Mouse (Mus musculus) embryo, embryonic 10 days (tissue): ENCODE measurements around the gene Msln.
"Not testable (repeated sequence)": the region's sequence is repeated elsewhere in the genome, so short reads cannot be mapped to it uniquely, and the experiment has no call there.

Source experiments
- DNase-seq: peaks from one replicate; pipeline ENCODE4 v3.0.0-alpha.2; 2015; ENCODE audit warnings: low spot score

Msln gene

DNA sequence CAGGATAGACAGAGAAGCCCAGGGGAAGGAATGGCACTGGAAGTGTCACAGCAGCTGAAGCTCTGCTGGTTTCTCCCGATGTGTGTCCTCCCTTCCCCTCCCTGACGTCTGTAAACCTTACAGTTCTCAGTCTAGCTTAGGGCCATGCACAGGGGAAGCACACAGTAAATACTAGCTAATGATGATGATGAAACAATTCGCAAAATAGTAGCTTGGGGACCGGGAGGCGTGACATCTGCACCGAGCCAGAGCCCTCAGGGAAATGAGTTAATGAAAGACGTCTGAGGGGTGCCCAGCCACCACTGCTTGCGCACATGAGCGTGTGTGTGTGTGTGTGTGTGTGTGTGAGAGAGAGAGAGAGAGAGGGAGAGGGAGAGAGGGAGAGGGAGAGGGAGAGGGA, 15.2 kb upstream of the Msln start:
- no peak for DNase-seq

DNA sequence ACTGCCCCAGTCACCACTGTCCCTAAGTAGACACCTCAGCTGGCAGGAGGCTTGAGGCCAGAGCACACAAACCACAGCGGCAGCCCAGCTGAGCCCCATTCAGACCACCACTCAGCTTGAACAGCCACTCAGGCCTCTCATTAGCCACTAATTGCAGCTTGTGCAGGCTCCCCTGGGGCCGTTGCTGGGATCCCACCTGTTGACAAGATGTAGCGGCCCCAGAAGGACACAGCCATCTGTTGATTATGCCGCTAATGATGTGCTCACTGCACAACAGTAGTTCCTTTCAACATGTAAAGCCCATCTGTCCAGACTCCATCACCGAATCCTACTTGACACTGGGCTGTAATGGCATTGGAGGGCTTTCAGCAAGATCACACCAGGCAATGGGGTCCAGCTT, 11.7 kb upstream of the Msln start:
- DNase-seq: peak; percentile 20

DNA sequence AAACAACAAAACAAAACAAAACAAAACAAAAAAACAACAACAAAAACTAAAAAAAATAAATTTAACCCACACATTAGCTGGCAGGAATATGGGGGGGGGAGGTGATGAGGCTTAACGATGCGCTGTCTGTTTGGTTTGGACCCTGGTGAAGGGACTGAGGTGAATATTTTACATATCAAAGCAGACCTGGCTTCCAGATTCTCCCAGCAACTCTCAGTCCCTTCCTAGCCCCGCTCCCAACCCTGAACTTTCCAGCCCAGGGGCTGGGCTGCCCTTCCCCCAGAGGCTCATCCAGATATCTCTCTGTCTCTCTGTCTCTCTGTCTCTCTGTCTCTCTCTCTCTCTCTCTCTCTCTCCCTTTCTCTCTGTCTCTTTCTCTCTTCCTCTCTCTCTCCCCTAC, 8.4 kb upstream of the Msln start:
- DNase-seq: no peak

DNA sequence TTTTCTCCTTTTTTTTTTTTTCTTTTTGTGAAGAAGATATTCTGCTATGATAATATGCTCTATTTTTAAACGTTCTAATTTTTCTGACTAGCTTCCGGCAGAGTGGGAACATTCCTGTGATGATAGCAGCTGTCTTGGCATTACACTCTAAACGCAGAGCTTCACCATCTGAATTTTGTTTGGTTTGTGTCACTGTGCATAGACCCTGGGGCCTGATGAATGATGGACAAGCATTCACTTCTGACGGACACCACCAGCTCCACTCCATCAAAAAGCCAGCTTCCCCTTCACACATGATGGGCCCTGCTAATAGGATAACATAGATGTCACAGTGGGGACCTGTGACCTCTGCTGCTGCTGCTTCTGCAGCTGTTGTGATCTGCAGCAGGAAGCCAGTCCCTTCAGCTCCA, 7.4 kb upstream of the Msln start:
- DNase-seq: peak; percentile 45

DNA sequence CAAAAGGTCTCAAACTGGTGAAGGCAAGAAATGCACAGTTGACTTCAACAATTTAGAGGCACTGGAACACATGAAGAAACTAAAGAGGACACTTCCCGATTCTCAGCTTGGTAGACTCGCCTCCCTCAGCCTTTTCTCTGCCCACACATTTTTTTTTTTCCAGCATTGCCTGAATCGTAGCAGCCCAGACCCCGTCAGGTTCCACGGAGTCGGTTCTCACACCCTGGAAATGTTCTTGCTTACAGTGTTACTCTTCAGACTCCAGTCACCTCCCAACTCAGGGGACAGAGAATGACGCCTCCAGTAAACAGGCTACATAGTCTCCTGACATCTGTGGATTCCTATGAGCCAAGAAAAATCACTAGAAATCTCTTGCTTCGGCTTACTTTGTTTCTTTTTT, 6.0 kb upstream of the Msln start:
- DNase-seq: no peak

DNA sequence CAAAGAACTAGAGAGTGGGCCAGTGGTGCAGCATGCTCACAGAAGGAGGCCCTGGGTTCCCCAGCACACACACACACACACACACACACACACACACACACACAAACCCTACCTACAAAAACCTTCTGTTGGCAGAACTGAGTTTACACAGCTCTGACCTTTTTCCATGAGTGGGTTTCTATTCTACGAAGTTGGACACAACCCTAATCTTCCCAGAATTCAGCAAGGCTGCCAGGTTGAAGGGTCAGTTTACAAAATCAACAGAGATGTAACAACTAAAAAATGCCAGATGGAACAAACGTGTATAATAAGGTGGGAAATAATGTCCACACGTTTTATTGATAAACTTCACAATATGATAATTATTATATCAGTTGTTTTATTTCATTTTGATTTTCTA, 3.5 kb upstream of the Msln start:
- no peak for DNase-seq

DNA sequence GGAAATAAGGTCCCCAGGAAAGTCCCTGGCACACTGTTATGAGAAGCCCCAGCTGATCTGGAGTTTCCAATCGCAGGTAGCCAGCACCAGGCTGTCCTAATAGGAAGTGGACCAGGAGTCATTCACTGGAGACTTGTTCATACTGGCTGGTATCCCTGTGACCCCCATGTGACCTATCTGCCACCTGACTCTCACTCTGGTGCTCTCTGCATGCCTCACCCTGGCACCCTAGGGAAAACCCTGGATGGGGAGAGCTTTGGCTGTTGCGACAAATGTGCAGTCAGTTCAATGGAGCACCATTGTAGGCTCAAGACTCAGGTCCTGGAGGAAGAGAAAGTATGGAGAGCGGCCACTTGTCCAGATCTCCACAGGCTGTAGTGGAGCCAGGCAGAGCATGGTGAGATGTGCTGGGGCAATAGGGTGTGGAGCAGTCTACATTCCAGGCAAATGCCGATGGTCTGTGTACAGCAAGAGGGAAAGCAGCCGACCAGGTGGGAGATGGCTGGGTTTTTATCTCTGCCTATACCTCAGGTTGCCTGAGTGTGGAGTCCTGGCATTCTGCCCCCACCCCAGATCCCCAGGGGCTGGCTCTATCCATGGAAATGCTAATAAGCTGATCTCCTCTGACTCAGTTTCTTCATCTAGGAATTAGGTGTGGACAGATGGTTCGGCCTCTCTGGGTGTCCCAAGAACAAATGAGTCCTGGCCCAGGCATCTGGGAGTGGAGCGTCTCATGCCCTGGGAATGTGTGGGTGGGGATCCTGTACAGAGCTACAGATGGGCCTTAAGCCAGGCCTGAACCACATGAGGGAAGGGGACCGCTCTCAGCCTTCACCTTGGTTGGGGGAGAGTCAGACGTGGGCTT, 2.4 kb upstream of the Msln start:
- no peak for DNase-seq

DNA sequence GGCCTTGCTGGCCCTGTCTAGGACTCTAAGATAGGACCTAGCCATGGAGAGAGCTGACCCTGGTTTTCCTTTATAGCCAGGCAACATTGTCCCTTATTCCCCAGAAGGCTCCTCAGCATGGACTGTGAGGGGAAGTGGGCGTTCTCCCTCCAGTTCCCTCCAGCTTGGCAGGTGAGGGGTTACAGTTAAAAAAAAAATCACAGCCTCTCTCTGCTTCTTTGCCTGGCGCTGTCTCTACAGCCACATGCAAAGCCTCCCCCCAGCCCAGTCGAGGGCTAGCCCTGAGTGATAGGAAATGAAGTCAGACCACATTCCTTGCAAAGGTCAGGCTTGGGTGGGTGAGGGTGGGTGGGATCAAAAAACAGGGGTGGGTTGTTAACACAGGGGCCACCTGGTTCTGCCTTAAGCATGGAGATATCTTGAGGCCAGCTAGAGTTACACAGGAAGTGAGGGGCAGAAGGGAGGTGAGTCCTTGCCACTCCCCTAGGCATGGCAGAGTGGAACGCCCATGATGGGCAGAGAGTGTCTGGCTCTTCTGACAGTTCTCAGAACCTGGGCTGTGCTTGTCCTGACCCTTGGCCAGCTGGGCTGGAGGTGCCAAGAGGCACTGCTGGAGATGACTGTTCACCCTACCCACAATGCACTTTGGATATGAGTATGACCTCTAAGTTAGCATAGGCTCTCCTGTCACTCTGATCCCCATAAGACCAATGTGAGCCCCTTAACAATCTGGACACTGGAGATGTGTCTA, 1.6 kb upstream of the Msln start:
- no peak for DNase-seq

DNA sequence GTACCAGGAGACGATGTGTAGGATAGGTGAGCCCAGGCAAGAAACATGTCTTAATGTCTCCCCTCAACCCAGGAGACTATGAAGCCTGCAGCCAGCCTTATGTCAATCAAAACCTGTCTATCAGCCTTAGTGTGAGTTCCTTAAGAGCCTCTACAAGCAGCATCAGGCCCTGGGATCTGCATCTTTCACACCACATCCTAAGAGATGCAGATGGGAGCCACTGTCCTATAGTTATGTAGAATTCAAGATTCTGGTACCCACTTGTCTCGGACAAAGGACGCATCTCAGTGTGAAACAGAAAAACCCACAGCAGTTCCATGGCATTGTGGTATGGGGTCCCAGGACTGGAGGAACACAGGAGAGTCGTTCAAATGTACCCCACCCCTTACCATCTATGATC, 908 bp upstream of the Msln start:
- DNase-seq: no peak

DNA sequence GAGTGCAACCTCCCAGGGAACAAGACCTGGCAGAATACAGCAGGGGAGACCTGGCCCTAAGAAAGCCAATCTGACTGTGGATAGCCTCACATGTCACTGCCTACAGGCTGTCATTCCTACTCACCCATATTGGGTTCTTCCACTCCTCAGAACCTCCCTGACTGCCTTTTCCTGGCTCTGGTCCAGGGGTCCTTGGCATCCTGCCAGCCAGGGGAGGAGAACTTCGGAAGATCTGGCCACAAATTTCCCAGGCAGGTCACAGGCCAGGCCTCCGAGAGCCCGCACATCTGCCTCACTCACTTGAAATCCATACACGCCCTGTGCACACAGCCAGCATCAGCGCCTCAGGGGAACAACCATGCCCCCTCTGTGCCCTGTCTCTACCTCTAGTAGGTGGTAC, 2.7 kb downstream of the Msln start:
- no peak for DNase-seq

DNA sequence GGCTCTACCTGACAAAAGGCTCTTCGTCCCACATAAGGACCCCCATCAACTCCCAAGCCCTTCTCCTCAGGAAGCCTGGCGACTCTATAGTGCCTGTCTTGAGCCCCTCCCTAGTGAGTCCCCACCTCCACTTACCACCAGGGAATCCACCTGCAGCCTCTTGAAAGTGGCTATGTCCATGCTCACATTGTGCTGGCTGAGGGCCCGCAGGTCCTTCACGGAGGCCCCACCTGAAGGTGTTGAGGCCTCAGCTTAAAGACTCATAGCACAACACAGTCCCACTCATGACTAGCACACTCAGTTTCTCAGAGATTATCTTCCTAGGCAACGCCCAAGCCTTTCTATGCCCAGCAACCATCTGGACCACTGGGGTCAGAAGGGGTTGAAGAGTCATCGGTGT, 4.9 kb downstream of the Msln start:
- DNase-seq: no peak

DNA sequence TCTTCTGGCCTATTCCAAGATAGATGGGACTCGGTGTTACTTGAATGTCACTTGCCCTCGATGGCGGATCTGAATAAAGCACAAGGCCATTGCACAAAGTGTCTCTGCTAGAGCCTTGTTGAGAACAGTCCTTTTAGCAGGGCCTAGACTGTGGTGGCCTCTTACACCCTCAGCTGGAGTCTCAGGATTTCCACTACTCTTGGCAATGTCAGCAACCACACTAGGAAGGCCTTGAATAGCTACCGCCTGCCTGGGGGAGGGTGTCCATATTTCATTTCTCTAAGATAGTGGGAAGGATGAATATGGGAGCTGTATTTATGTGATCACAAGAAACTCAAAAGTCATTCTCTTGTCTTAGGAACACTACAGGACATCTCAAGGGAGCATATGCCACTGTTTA, 5.9 kb downstream of the Msln start:
- DNase-seq: no peak

DNA sequence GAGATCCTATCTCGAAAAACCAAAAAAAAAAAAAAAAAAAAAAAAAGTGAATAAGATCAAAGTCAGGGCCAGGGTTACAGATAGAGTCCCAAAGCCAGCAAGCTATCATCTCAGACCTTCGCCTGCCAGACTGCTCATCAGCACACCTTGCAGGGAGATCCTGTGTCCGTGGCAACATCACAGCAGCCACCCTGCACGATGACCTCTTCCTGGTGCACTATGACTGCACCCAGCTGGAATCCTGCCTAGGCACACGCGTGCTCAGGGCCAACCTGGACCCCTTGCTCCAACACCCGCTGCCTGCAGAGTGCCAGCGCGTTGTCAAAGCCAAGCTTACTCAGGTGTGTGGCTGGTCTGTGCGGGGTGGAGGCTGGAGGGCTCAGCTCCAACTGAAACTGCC, 9.9 kb downstream of the Msln start:
- no peak for DNase-seq

DNA sequence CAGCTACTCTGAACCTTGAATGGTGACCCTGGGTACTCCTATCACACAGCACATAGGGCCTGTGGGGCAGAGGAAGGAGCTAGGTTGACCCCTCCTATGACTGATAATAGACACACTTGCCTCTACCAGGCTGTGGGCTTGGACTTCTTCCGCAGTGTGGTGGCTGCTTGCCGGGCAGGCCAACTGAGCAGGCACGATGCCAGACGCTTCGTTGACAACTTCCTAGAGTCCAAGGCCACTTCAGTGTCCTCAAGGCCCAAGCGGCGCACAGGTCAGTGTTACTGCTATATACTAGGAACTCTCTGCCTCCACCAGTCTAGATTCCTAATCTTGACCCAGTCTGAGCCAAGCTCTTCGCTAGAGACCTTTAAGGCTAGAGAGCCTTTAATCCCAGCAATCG, 10.3 kb downstream of the Msln start:
- no peak for DNase-seq

DNA sequence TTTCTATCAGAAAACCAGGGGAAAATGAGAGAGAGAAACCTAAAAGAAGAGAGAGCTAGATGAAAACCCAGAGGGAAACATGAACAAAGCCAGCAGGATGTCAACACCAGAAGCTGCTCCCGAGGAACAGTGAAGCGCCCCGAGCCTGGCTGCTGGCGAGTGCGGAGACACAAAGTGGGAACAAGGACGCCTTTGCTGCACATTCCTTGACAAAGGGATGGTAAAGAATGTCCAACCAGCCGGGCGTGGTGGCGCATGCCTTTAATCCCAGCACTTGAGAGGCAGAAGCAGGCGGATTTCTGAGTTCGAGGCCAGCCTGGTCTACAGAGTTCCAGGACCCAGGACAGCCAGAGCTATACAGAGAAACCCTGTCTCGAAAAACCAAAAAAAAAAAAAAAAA, 12.7 kb downstream of the Msln start:
- not testable (repeated sequence) for DNase-seq

DNA sequence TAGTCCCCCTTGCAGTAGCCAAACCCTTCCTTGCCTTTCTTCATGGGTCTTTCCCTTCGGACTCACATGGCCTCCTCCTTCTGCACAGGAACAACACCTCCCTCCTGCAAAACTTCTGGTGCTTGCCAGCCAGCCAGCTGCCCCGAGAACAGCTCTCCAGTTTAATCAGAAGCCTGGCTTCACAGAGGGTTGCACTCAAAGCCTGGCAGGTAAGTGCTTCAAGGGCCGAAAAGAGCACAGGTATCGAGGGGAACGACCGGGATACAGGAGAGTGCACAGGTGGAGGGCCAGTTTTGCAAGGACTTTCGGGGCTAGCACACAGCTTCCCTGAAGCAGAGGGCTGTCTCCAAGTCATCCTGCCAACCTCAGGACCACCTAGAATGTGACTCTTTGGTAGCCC, 15.3 kb downstream of the Msln start:
- no peak for DNase-seq

DNA sequence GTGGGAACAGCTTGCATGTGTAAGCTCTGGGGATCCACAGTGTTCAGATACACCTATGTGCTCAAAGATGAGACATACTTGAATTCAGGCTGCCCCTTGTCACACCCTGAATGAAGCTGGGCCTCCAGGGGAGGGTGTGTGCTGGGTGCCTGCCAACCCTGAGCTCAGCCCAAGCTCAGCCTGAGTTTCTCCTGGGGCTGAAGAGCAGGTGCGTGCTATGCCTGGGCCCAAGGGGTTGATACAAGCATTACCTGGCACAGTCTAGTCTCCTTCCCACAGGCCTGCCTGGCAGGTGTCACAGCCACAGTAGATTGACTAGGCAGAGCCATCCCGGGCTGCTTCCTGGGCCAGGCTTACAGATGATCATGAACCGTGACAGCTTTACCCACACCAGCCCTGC, 18.4 kb downstream of the Msln start, which contains the start of gene Mslnl:
TSS of gene Mslnl (plus strand) at position 298 of the 400 bp plus-strand sequence.
- DNase-seq: no peak

DNA sequence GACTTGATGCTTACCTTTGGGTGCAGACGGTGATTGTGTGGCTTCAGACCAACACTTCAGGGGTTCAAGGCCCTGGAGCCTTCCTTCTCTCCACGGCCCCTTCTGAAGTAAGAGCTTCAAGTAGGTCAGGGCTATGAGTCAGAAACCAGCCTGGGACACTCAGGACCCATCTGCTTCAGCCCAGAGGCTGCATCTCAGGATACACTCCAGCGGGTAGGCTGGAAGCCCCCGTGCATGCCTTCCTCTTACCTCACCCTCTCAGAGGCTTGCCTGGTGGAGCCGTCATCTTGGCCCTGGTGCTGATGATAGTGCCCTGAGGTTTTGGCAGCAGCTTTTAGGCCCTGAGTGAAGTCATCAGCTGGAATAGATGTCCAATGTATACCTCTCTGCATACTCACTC, 18.9 kb downstream of the Msln start:
- no peak for DNase-seq

DNA sequence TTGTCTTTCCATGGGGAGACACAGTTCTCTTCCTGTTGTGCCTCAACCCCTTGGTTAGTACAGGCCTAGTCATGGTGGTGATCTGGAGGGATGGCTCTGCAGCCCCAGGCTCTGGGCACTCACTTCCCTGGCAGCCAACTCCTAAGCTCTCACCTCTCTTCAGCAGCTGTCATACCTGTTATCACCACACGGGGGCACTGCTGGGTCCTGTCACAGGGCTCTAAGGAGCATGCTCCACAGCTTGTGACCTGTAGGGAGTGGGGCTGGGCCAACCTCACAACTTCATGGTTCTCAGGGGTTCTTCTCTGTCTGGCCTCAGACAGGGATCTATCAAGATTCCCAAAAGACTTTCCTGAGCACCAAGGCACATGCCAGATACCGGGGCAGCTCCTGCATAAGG, 22.1 kb downstream of the Msln start:
- DNase-seq: peak; percentile 90

DNA sequence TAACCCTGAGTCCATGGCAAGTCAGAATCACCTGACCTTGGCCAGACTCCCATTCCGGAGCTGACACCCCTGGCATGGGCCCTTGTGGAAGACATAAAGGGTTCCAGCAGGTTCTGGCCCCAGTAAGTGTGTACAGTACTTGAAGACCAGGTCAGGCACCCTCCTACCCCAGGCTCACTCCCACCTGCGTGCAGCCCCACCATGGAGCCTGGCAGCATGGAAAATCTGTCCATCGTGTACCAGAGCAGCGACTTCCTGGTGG, 26.2 kb downstream of the Msln start:
- no peak for DNase-seq

DNA sequence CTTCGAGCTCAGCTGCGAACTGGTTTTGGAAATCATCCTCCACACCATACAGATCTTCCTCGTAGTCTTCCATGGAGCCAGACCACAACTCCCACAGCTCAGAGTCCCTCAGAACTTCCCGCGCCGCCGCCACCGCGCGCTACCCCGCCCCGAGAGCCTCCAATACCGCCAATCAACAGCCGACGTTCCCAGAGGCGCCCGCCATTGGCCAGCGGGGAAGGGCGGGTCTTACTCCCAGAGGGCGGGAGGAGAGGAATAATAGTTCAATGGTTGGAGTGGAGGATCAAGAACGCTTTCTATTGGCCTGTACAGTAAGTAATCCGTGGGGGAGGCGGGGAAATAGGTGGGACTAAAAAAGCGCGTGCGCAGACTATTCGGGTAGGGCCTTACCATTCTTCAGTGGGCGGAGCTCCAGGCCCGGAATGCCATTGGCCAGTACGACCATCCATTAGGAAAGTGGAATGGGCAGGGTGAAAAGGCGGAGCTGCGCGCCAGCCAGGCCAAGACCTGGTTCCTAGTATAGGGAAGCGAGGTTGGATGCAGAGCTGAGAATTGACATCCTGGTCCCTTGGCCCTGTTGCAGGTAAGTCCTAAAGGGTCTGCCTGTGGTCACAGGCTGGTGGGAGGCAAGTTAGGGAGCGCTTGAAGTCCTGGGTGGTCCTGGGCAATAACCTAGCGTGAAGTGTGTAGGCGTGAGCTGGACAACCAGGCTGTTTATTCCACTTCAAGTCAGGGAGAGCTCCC, 26.7 kb downstream of the Msln start, which contains the start of the genes Chtf18 and Rpusd1:
TSS of gene Chtf18 (minus strand) at position 155 of the 744 bp plus-strand sequence.
TSS of gene Rpusd1 (plus strand) at position 406 of the 744 bp plus-strand sequence.
- DNase-seq: peak; percentile 99

DNA sequence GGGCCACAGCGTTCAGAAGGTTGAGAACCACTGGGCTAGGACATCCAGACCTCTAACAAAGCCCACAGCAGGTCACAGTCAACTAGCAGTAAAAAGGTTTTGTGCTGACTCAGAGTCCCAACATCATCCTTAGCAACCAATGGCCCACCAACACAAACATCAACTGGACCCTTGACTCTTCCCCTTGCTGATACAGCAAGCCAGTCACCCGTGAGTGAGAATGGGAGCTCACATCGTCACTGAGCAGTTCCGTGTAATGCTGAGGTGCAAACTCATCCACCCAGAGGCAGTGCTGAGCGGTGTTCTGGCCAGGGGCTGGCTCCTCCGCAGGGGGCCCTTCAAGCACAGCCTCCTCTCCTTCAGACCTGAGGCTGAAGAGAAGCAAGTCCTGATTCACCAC, 28.9 kb downstream of the Msln start:
- no peak for DNase-seq

DNA sequence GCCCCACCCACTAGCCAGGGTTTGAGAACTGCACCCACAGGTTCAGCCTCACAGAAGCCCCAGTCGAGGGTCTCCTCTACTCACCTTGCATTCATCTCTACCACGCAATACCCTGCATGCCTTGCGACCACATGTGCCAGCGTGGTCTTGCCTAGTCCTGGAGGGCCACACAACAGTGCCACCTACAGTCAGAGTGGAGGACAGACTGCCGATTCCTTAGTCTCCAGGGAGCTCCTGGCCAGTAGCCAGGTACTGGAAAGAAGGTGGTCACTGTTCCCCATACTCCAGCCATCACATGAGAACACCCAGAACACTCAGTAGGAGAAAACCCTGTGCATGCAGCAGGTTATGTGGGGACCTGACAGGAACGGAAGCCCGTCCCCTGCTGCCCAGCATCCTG, 30.3 kb downstream of the Msln start:
- peak; percentile 51 for DNase-seq
